Mouse (Mus musculus) E14TG2a.4 (cell line): ENCODE results near the gene Cldn2.

Source experiments
- CTCF ChIP-seq: conservative IDR thresholded peaks from 2 replicates; pipeline ENCODE4 v1.5.1; 2014; ENCODE audit warnings: low read length
- NANOG ChIP-seq: IDR thresholded peaks from 2 replicates; pipeline ENCODE4 v1.6.1; 2014; ENCODE audit warnings: borderline replicate concordance, low read length, mixed read lengths
- POU5F1 ChIP-seq: IDR thresholded peaks from 2 replicates; pipeline ENCODE4 v1.6.1; 2014; ENCODE audit warnings: low read length, borderline replicate concordance

DNA sequence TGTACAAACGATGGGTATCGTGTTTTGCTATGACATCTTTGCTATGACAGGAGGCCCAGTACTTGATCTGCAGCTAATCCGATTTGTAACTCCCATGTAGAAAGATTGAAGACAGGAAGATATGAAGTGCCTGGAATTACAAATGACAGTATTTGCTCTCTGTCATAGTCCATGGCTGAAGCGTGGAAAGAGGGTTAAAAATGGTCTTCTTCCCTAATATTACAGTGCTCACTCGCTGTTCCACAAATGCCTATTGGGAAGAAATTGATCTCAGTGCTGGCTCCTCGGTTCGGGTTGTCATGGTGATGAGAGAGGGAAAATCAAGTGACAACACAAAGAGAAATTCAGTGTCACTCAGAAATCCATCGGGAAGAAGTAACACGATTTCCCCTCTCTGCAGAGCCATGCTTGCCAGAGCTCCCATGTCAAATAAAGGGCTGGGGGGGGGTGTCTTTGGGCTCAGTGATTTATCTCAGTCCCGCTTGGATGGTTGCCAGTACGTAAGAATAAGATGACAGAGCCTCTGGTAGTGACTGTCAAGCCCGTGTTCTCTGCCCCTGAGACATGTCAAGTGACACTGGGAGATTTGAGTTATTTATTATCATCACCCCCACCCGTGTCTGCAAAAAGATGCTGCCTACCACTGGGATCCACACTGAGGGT lies 30.5 kb upstream of the Cldn2 start:
- TF ChIP-seq CTCF (no peak), NANOG (no peak), POU5F1 (no peak)
